Mouse (Mus musculus) embryo, embryonic 11.5 days (tissue): Measurements from ENCODE around the gene Gripap1.

Source experiments
- DNase-seq: peaks from one replicate; pipeline ENCODE4 v3.0.0-alpha.2; 2012; ENCODE audit warnings: low read depth, low spot score

The Gripap1 gene

DNA sequence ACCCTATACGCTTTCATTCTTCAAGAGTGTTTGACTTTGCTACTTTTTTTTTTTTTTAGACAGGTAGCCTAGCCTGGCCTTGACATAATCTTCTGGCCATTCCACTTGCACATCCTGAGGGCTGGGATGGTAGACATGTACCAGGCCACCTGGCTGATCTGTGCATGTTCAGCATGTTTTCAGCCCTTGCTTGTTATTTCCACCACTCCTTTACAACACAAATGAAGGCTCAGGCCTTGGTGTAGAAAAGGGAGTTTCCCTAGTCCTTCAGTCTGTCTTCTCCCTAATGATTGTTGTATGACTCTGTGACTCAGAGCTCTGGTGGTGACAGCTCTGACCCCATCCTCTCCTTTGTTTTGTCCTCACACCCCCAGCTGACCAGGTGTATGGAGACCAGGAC, 77.6 kb downstream of the Gripap1 start:
- DNase-seq = no peak

DNA sequence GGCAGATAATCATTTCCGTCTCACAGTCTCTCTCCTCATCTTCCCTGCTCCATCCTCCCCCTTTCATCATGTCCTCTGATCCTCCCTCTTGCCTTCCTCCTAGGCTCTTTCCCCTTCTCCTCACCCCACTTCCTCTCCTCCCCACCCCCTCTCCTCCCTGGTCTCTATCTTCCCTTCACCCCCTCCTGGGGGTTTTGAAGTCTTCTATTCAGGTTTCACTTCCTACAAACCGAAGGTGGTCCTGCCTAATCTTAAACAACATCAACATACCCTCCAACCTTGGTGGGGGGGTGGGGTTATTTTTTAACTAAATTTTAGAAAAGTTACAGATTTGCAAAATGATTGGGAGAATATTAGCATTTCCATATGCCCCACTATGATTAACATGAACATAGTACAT, 78.9 kb downstream of the Gripap1 start:
- DNase-seq = no peak

DNA sequence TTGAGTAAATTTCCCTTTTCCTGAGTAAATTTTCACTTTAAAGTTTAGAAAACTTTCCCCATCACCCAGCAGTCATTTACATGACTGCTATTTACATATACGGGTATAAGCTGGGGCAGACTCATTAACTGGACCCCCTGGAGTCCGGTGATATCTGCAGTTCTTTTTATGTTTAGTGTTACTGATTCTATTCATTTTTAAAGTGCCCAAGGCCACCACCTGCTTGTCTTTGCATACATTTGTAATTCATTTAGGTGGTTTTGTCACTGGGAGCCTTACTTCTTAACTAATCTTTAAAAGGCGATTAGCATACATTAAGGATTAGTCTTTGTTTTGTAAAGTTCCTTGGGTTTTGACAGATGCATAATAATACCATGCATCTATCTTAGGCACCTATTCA, 80.3 kb downstream of the Gripap1 start:
- DNase-seq = no peak
